ENCODE assay signal across 16 mouse cellular contexts in the genomic region with DNA sequence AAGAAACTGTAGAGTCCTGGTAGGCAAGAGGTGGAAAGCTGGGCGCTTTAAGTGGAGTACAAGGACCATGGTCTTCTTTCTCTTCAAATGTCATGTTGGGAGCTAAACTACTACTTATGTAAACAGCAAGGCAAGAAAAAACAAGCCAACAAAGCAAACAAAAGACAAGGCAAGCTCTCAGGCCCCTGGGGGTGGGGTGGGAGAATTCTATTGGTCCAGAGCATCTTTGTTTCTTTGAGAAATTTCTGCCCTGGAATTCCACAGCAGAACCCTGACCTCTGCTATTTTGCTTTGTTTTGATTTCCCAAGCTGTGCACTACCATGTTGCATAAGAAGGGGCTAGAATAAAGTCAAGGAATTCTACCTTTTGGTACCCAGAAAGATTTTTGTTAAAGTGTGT.
A peak's percentile ranks its signal among the peaks of the same experiment; 100 is the strongest.
DNase-seq lines count a peak whose midpoint lies in the region; ATAC-seq lines count a peak whose summit lies in the region.
"Had no signal": no experiment of that assay in that cellular context is flagged by ENCODE, and none has a peak within 500 bp of the region (broad histone marks: within the 10 kb centered on the region; RNA-seq: fewer than 3 reads in every experiment).

No protein-coding gene starts in this region.

- H3K4me3 ChIP-seq in forebrain, embryonic 14.5 days (ENCODE audit: low read depth, low read length) = no peak overlapping the region
- no peak overlapping the region for H3K4me3 ChIP-seq in forebrain, embryonic 11.5 days (ENCODE audit: low read depth, low read length)
- H3K4me3 ChIP-seq in embryonic facial prominence, embryonic 10.5 days = no peak overlapping the region
- H3K4me3 ChIP-seq in midbrain, embryonic 13.5 days (replicated peaks) = no peak overlapping the region
- H3K4me3 ChIP-seq: embryonic facial prominence, embryonic 13.5 days; liver, embryonic 12.5 days; midbrain, embryonic 12.5 days had no signal

- H3K9ac ChIP-seq in forebrain, embryonic 14.5 days (ENCODE audit: low read length) = no peak overlapping the region
- H3K9ac ChIP-seq in forebrain, embryonic 11.5 days (ENCODE audit: low read length) = no peak overlapping the region
- no peak overlapping the region for H3K9ac ChIP-seq in midbrain, embryonic 13.5 days (replicated peaks)
- H3K9ac ChIP-seq: embryonic facial prominence, embryonic 13.5 days; liver, embryonic 12.5 days; midbrain, embryonic 12.5 days had no signal

- 93% methylated on average over 1 of the region's 1 CpGs for WGBS in forebrain, embryonic 14.5 days
- 77% methylated on average over 1 of the region's 1 CpGs for WGBS in forebrain, embryonic 11.5 days
- WGBS in embryonic facial prominence, embryonic 10.5 days = 71% methylated on average over 1 of the region's 1 CpGs
- 77% methylated on average over 1 of the region's 1 CpGs for WGBS in midbrain, embryonic 13.5 days

- no peak overlapping the region for H3K4me2 ChIP-seq in forebrain, embryonic 14.5 days (ENCODE audit: low read length)
- no peak overlapping the region for H3K4me2 ChIP-seq in forebrain, embryonic 11.5 days (ENCODE audit: low read depth, low read length, severe bottlenecking)
- no peak overlapping the region for H3K4me2 ChIP-seq in midbrain, embryonic 13.5 days (replicated peaks)
- H3K4me2 ChIP-seq: embryonic facial prominence, embryonic 13.5 days; liver, embryonic 12.5 days; midbrain, embryonic 12.5 days had no signal

- no peak for ATAC-seq in forebrain, embryonic 14.5 days
- ATAC-seq in forebrain, embryonic 11.5 days (replicated peaks; ENCODE audit: low FRiP score) = no peak
- no peak for ATAC-seq in midbrain, embryonic 13.5 days
- ATAC-seq: forebrain, embryonic 16.5 days; hindbrain, embryonic 16.5 days; liver, embryonic 12.5 days had no signal

- no peaks in the 10 kb centered on the region for H3K36me3 ChIP-seq in forebrain, embryonic 14.5 days (ENCODE audit: control insufficient read depth, insufficient read depth, low read length)
- no peaks in the 10 kb centered on the region for H3K36me3 ChIP-seq in forebrain, embryonic 11.5 days (ENCODE audit: control insufficient read depth, insufficient read depth, low read length)
- no peaks in the 10 kb centered on the region for H3K36me3 ChIP-seq in embryonic facial prominence, embryonic 10.5 days (replicated peaks)
- H3K36me3 ChIP-seq in midbrain, embryonic 13.5 days = no peaks in the 10 kb centered on the region
- H3K36me3 ChIP-seq: liver, embryonic 12.5 days; midbrain, embryonic 12.5 days had no signal

- H3K4me1 ChIP-seq in forebrain, embryonic 14.5 days (ENCODE audit: control insufficient read depth, insufficient read depth, low read length) = no peaks in the 10 kb centered on the region
- no peaks in the 10 kb centered on the region for H3K4me1 ChIP-seq in forebrain, embryonic 11.5 days (replicated peaks; ENCODE audit: control insufficient read depth, insufficient read depth, low read length)
- H3K4me1 ChIP-seq in embryonic facial prominence, embryonic 10.5 days = peaks cover 77% of the 10 kb centered on the region
- H3K4me1 ChIP-seq in midbrain, embryonic 13.5 days (replicated peaks) = no peaks in the 10 kb centered on the region
- H3K4me1 ChIP-seq: midbrain, embryonic 12.5 days had no signal

- no peak overlapping the region for H3K27ac ChIP-seq in forebrain, embryonic 14.5 days (ENCODE audit: low read depth, low read length)
- no peak overlapping the region for H3K27ac ChIP-seq in forebrain, embryonic 11.5 days (ENCODE audit: low read depth, low read length)
- peak overlapping the region; percentile 44; the same call in 1 of the 2 replicates for H3K27ac ChIP-seq in embryonic facial prominence, embryonic 10.5 days (replicated peaks)
- H3K27ac ChIP-seq in midbrain, embryonic 13.5 days = no peak overlapping the region
- H3K27ac ChIP-seq: embryonic facial prominence, embryonic 13.5 days; liver, embryonic 12.5 days; midbrain, embryonic 12.5 days had no signal

- peak; percentile 16 for DNase-seq in forebrain, embryonic 14.5 days (ENCODE audit: low spot score)
- DNase-seq in forebrain, embryonic 11.5 days (ENCODE audit: low spot score) = no peak
- peak; percentile 38 for DNase-seq in kidney, postnatal 14 days
- no peak for DNase-seq in kidney, adult 9 months
- peak; percentile 77 for DNase-seq in Muller cell, postnatal 12 days (ENCODE audit: inconsistent ontology term)
- peak; percentile 39 for DNase-seq in embryonic facial prominence, embryonic 10.5 days (ENCODE audit: low spot score)
- DNase-seq: cerebellum, postnatal 10 days; lung, postnatal 10 days; right cerebral cortex, postnatal 14 days; thymus, postnatal 4 days had no signal

- H3K9me3 ChIP-seq in forebrain, embryonic 14.5 days (replicated peaks; ENCODE audit: control insufficient read depth, low read length) = no peaks in the 10 kb centered on the region
- no peaks in the 10 kb centered on the region for H3K9me3 ChIP-seq in forebrain, embryonic 11.5 days (ENCODE audit: control insufficient read depth, low read length)
- H3K9me3 ChIP-seq in embryonic facial prominence, embryonic 10.5 days = no peaks in the 10 kb centered on the region
- no peaks in the 10 kb centered on the region for H3K9me3 ChIP-seq in midbrain, embryonic 13.5 days
- H3K9me3 ChIP-seq: embryonic facial prominence, embryonic 13.5 days; liver, embryonic 12.5 days; midbrain, embryonic 12.5 days had no signal

- H3K27me3 ChIP-seq in forebrain, embryonic 14.5 days (replicated peaks; ENCODE audit: control insufficient read depth, insufficient read depth, low read length) = no peaks in the 10 kb centered on the region
- H3K27me3 ChIP-seq in forebrain, embryonic 11.5 days (ENCODE audit: control insufficient read depth, insufficient read depth, low read length) = no peaks in the 10 kb centered on the region
- no peaks in the 10 kb centered on the region for H3K27me3 ChIP-seq in embryonic facial prominence, embryonic 10.5 days (replicated peaks; ENCODE audit: low read depth, poor library complexity, severe bottlenecking)
- H3K27me3 ChIP-seq in midbrain, embryonic 13.5 days = no peaks in the 10 kb centered on the region
- H3K27me3 ChIP-seq: embryonic facial prominence, embryonic 13.5 days; liver, embryonic 12.5 days; midbrain, embryonic 12.5 days had no signal

Comparison
In these comparisons a context has a peak if more than half of its experiments do, and no peak if none do; other contexts are left out.
1. DNase-seq: peak in forebrain, embryonic 14.5 days (single experiment), kidney, postnatal 14 days (single experiment), Muller cell, postnatal 12 days (single experiment) and embryonic facial prominence, embryonic 10.5 days (single experiment); none in forebrain, embryonic 11.5 days (single experiment) and kidney, adult 9 months (single experiment).